Mouse (Mus musculus) forebrain, embryonic 14.5 days (tissue): Measurements from ENCODE around the gene Ifi35. TPM values are rescaled to one million over a fixed set of nuclear protein-coding genes. Genes with fewer than 3 reads are reported as not detected.
"Not testable (repeated sequence)": the region's sequence is repeated elsewhere in the genome, so short reads cannot be mapped to it uniquely, and the experiment has no call there.

Experiments used
- ATAC-seq: fragments of 200-750 bp; cut with Nextera tagmentation; 2 replicates; pipeline ENCODE4 v1.8.0; 2017; ENCODE audit warnings: mild to moderate bottlenecking, moderate library complexity
- DNase-seq: peaks from one replicate; pipeline ENCODE4 v3.0.0-alpha.2; 2015; ENCODE audit warnings: low spot score
- H3K27ac ChIP-seq: fragments of 300-500 bp; sonication (generic); 2 replicates; pipeline ENCODE4 v1.5.1; 2014; ENCODE audit warnings: low read depth, mild to moderate bottlenecking, control low read depth, low read length, moderate library complexity
- H3K27me3 ChIP-seq: fragments of 300-500 bp; sonication (generic); replicated peaks from 2 replicates; pipeline ENCODE4 v1.6.1; 2014; ENCODE audit warnings: low read length, control low read depth, mixed read lengths; ENCODE audit not compliant: control insufficient read depth, insufficient read depth
- H3K36me3 ChIP-seq: fragments of 300-500 bp; sonication (generic); 2 replicates; pipeline ENCODE4 v1.6.1; 2014; ENCODE audit warnings: low read length, control low read depth; ENCODE audit not compliant: control insufficient read depth, insufficient read depth
- H3K4me1 ChIP-seq: fragments of 300-500 bp; sonication (generic); 2 replicates; pipeline ENCODE4 v1.6.1; 2014; ENCODE audit warnings: antibody characterized with exemption, low read length, control low read depth; ENCODE audit not compliant: control insufficient read depth, insufficient read depth
- H3K4me2 ChIP-seq: fragments of 300-500 bp; sonication (generic); 2 replicates; pipeline ENCODE4 v1.6.1; 2014; ENCODE audit warnings: mild to moderate bottlenecking, control low read depth, low read length
- H3K4me3 ChIP-seq: fragments of 300-500 bp; sonication (generic); 2 replicates; pipeline ENCODE4 v1.5.1; 2014; ENCODE audit warnings: low read depth, low read length, control low read depth
- H3K9ac ChIP-seq: fragments of 300-500 bp; sonication (generic); 2 replicates; pipeline ENCODE4 v1.6.1; 2014; ENCODE audit warnings: mild to moderate bottlenecking, low read length, control low read depth, moderate library complexity
- H3K9me3 ChIP-seq: fragments of 300-500 bp; sonication (generic); replicated peaks from 2 replicates; pipeline ENCODE4 v1.6.1; 2016; ENCODE audit warnings: low read length, control low read depth, mixed read lengths; ENCODE audit not compliant: control insufficient read depth
- WGBS: fragments of 180-500 bp; shearing (Covaris S2); extraction: QIAGEN DNeasy Blood & Tissue Kit; methylation state at CpG from one replicate; pipeline ENCODE4 v1.1.7; 2014; 5-methylcytosine and 5-hydroxymethylcytosine counted together
- polyA plus RNA-seq: library from polyadenylated mRNA; unstranded; fragments of >200 nt; fragmentation: Nextera tagmentation; extraction: Ambion mirVana; gene quantifications from 2 replicates; pipeline ENCODE4 v1.2.1, GENCODE M21; 2014

The Ifi35 gene
- polyA plus RNA-seq, 1 experiment from 2014 or later: 2.7 TPM

GRCm38 (mm10) chr11:101464211-101465100 lies 16.2 kb downstream of the Ifi35 start, which contains the start of gene Rnd2:
Gene Rnd2 (plus strand): TSS chr11:101464999.
- Histone ChIP-seq H3K9me3 (no peaks in the 10 kb centered on the region), H3K4me2 (peak within 1 kb of the TSS; percentile 76), H3K4me3 (peak within 1 kb of the TSS; percentile 90), H3K27me3 (no peaks in the 10 kb centered on the region), H3K27ac (peak within 1 kb of the TSS; percentile 84), H3K4me1 (peaks cover 37% of the 10 kb centered on the region), H3K36me3 (peaks cover 36% of the 10 kb centered on the region), H3K9ac (peak within 1 kb of the TSS; percentile 79)
- DNase-seq (no peak), ATAC-seq (no peak)
- 17% methylated on average over 12 of the region's 12 CpGs for WGBS

GRCm38 (mm10) chr11:101465101-101465868 lies 17.1 kb downstream of the Ifi35 start:
- DNase-seq: peak; percentile 69
- H3K9ac ChIP-seq: peak overlapping the region; percentile 79
- 2% methylated on average over 51 of the region's 51 CpGs for WGBS
- H3K4me1 ChIP-seq: peaks cover 37% of the 10 kb centered on the region
- H3K36me3 ChIP-seq: peaks cover 29% of the 10 kb centered on the region
- H3K27me3 ChIP-seq: no peaks in the 10 kb centered on the region
- H3K4me2 ChIP-seq: peak overlapping the region; percentile 76
- peak overlapping the region; percentile 84 for H3K27ac ChIP-seq
- no peaks in the 10 kb centered on the region for H3K9me3 ChIP-seq
- ATAC-seq: peak; percentile 38
- peak overlapping the region; percentile 90 for H3K4me3 ChIP-seq

- WGBS: 1% methylated on average over 58 of the region's 60 CpGs
- peak within 1 kb of the TSS; percentile 90 for H3K4me3 ChIP-seq
- H3K9ac ChIP-seq: peak within 1 kb of the TSS; percentile 79
- peak within 1 kb of the TSS; percentile 87 for H3K27ac ChIP-seq
- H3K27me3 ChIP-seq: no peaks in the 10 kb centered on the region
- ATAC-seq (peak; percentile 56), DNase-seq (peak; percentile 81)
- H3K36me3 ChIP-seq: peaks cover 29% of the 10 kb centered on the region
- H3K4me1 ChIP-seq: peaks cover 37% of the 10 kb centered on the region
- no peaks in the 10 kb centered on the region for H3K9me3 ChIP-seq
- peak within 1 kb of the TSS; percentile 82 for H3K4me2 ChIP-seq
Observed at GRCm38 (mm10) chr11:101465869-101466551, 17.8 kb downstream of the Ifi35 start, which contains the start of gene Vat1. Gene Vat1 (minus strand): TSS chr11:101466230.

- not testable (repeated sequence) for ATAC-seq
- H3K4me1 ChIP-seq: peaks cover 37% of the 10 kb centered on the region
- 54% methylated on average over 5 of the region's 5 CpGs for WGBS
Observed at GRCm38 (mm10) chr11:101466552-101466950, 18.3 kb downstream of the Ifi35 start.

GRCm38 (mm10) chr11:101467477-101468262 lies 19.5 kb downstream of the Ifi35 start:
- Histone ChIP-seq H3K9ac (peak overlapping the region; percentile 88), H3K36me3 (peaks cover 19% of the 10 kb centered on the region), H3K4me3 (peak overlapping the region; percentile 78), H3K4me2 (peak overlapping the region; percentile 82), H3K4me1 (peaks cover 36% of the 10 kb centered on the region), H3K27ac (peak overlapping the region; percentile 87), H3K27me3 (no peaks in the 10 kb centered on the region), H3K9me3 (no peaks in the 10 kb centered on the region)
- ATAC-seq (peak; percentile 72), DNase-seq (peak; percentile 86)
- under 1% methylated on average over 52 of the region's 54 CpGs for WGBS

More at GRCm38 (mm10) chr11:101466552-101466950, 18.3 kb downstream of the Ifi35 start:
- DNase-seq, H3K27ac ChIP-seq, H3K9me3 ChIP-seq, H3K9ac ChIP-seq, H3K27me3 ChIP-seq: not testable (repeated sequence)
- Histone ChIP-seq H3K4me2 (peak overlapping the region; percentile 76), H3K4me3 (peak overlapping the region; percentile 90), H3K36me3 (peaks cover 29% of the 10 kb centered on the region)

- Histone ChIP-seq H3K4me3 (peak overlapping the region; percentile 78), H3K4me1 (peaks cover 30% of the 10 kb centered on the region), H3K4me2 (peak overlapping the region; percentile 82), H3K27me3 (no peaks in the 10 kb centered on the region), H3K9me3 (no peaks in the 10 kb centered on the region), H3K36me3 (peaks cover 15% of the 10 kb centered on the region; the same call in 1 of the 2 replicates), H3K9ac (peak overlapping the region; percentile 88), H3K27ac (peak overlapping the region; percentile 87)
- under 1% methylated on average over 29 of the region's 31 CpGs for WGBS
- DNase-seq: no peak
- ATAC-seq: peak; percentile 40; the same call in 1 of the 2 replicates
Observed at GRCm38 (mm10) chr11:101468263-101468688, 20.1 kb downstream of the Ifi35 start.

GRCm38 (mm10) chr11:101468731-101469130 lies 20.5 kb downstream of the Ifi35 start:
- DNase-seq (no peak), ATAC-seq (no peak)
- Histone ChIP-seq H3K36me3 (peaks cover 15% of the 10 kb centered on the region; the same call in 1 of the 2 replicates), H3K27ac (peak overlapping the region; percentile 87), H3K9me3 (no peaks in the 10 kb centered on the region), H3K9ac (peak overlapping the region; percentile 88), H3K4me3 (peak overlapping the region; percentile 78), H3K4me1 (peaks cover 26% of the 10 kb centered on the region), H3K27me3 (no peaks in the 10 kb centered on the region), H3K4me2 (peak overlapping the region; percentile 82)
- 7% methylated on average over 13 of the region's 13 CpGs for WGBS
